Mouse (Mus musculus): ENCODE measurements at regions not wholly inside any gene's neighbourhood (a gene's known extent, or its start where the extent isn't known, plus 50 kb on each side); places are given as distances from the start of the nearest gene placed in this dataset.
"Not testable (repeated sequence)": the region's sequence is repeated elsewhere in the genome, so short reads cannot be mapped to it uniquely, and the experiment has no call there.

DNA sequence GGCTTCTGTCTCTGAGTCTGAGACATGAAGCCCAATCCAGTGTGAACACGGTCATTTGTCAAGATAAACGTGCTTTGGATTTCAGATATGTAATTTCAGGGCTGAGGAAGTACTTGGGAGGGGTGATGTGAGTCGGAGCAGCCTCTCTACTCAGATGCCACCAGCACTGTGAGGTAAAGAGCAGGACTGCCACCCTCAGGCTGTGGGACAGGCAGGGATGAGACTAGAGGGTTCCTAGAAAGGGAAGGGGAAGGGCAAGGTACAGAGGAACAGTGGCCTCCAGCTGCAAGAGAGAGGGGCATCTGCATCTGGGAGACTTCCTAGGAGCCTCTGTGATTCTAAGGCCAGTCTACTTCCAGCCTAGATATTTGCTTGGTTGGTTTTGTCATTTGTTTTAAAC, 78.7 kb upstream of the Csrp2 start:
- ATAC-seq (ENCODE audit: low read depth): no peak
- H3K4me2 ChIP-seq: no peak overlapping the region
- no peak overlapping the region for H3K9ac ChIP-seq
- H3K4me3 ChIP-seq: no peak overlapping the region
- no peaks in the 10 kb centered on the region for H3K9me3 ChIP-seq
- WGBS: 66% methylated on average over 3 of the region's 3 CpGs
- H3K27me3 ChIP-seq: no peaks in the 10 kb centered on the region
- H3K4me1 ChIP-seq (replicated peaks): peaks cover 2% of the 10 kb centered on the region; the same call in 1 of the 2 replicates
- no peaks in the 10 kb centered on the region for H3K36me3 ChIP-seq
- H3K27ac ChIP-seq (replicated peaks): no peak overlapping the region

- no peak overlapping the region for H3K27ac ChIP-seq (replicated peaks)
- no peaks in the 10 kb centered on the region; the same call in 1 of the 2 replicates for H3K4me1 ChIP-seq (replicated peaks)
- WGBS: 75% methylated on average over 3 of the region's 3 CpGs
- no peaks in the 10 kb centered on the region for H3K27me3 ChIP-seq
- no peaks in the 10 kb centered on the region for H3K36me3 ChIP-seq
- no peak for ATAC-seq (ENCODE audit: low read depth)
- no peak overlapping the region for H3K4me3 ChIP-seq
- H3K9me3 ChIP-seq: no peaks in the 10 kb centered on the region
- H3K9ac ChIP-seq: no peak overlapping the region
- H3K4me2 ChIP-seq: no peak overlapping the region
Measured at GRCm38 (mm10) chr10:110841670-110842069, 77.9 kb upstream of the Csrp2 start.

GRCm38 (mm10) chr10:110854663-110855163, 64.9 kb upstream of the Csrp2 start:
- H3K4me2 ChIP-seq; ATAC-seq (ENCODE audit: low read depth); H3K36me3 ChIP-seq; H3K9ac ChIP-seq; H3K27ac ChIP-seq (replicated peaks); H3K4me3 ChIP-seq; H3K27me3 ChIP-seq; H3K9me3 ChIP-seq: not testable (repeated sequence)
- 60% methylated on average over 3 of the region's 3 CpGs for WGBS
- peaks cover 17% of the 10 kb centered on the region for H3K4me1 ChIP-seq (replicated peaks)

DNA sequence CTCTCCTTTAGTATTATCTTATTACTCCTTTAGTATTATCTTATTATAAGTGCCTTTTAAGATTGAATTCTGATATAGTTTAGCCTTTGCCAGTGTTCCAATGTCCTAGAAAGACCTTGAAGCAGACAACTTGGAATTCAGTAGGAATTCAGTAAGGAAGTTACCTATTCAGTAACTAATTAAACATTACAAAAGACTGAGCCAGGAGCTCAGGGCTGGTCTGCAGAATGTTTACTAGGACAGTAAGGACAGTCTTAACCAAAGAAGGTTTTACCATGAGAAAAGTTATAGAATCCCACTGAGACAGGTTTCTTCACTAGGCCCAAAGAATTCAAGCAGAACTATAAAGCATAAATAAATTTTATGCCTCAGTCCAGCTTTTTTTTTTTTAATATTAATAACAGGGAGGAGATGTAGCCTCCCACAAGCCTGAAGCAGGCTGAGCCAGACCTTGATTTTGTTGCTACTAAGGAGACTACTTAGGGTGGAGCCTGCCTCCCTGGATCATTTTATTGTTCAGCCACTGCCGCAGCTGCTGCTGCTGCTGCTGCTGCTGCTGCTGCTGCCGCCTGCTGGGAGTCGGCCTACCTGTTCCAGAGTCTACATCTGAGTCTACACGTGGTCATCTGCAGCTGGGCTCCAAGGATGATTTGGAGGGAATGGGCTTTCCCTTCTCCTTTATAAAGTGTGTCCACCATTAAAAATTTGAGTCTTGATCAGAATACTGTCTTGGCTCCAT, 63.8 kb upstream of the Csrp2 start:
- WGBS: 20% methylated on average over 4 of the region's 4 CpGs

DNA sequence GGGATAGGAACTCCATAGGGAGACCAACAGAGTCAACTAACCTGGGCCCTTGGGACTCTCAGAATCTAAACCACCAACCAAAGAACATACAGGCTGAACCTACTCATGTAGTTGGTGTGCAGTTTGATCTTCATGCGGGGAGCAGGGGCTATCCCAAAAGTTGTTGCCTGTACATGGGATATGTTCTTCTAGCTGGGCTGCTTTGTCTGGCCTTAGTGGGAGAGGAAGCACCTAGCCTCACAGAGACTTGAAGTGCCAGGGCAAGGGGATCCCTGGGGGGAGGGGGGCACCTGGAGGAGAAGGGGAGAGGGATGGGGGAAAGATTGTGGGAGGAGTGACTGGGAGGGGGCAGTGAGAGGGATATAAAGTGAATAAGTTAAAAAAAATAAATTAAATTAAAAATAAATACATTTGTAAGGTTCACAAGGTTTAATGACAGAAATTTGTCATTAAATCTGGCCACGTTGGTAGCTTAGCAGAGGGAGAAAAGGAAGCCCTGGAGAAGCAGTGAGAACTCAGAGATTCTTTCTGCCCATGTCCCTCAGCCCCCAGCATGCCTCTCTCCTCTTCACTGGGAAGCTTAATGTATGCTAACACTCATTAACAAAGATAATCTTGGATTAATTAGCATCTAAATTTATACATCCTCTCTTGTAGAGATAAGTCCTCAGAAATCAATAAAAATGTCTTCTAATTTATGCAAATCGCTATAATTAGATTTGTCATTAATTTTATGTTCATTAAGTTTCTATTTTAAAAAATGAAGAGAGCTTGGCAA, 62.1 kb upstream of the Csrp2 start:
- Histone ChIP-seq H3K36me3 (no peaks in the 10 kb centered on the region), H3K9me3 (no peaks in the 10 kb centered on the region), H3K27me3 (no peaks in the 10 kb centered on the region), H3K27ac (replicated peaks) (peak overlapping the region; percentile 91), H3K4me1 (replicated peaks) (peaks cover 17% of the 10 kb centered on the region), H3K4me2 (no peak overlapping the region; the same call in 1 of the 2 replicates), H3K4me3 (no peak overlapping the region), H3K9ac (no peak overlapping the region)
- WGBS: 57% methylated on average over 3 of the region's 3 CpGs
- peak; percentile 85 for ATAC-seq (ENCODE audit: low read depth)

More for the DNA sequence above, 63.8 kb upstream of the Csrp2 start:
- H3K36me3 ChIP-seq; H3K27ac ChIP-seq (replicated peaks); H3K4me2 ChIP-seq; H3K9ac ChIP-seq; H3K27me3 ChIP-seq; ATAC-seq (ENCODE audit: low read depth); H3K4me3 ChIP-seq; H3K9me3 ChIP-seq: not testable (repeated sequence)
- peaks cover 17% of the 10 kb centered on the region for H3K4me1 ChIP-seq (replicated peaks)

GRCm38 (mm10) chr10:110858098-110858360, 61.6 kb upstream of the Csrp2 start:
- H3K27me3 ChIP-seq: no peaks in the 10 kb centered on the region
- H3K9me3 ChIP-seq: no peaks in the 10 kb centered on the region
- no peak overlapping the region for H3K9ac ChIP-seq
- ATAC-seq (ENCODE audit: low read depth): peak; percentile 91
- H3K36me3 ChIP-seq: no peaks in the 10 kb centered on the region
- no peak overlapping the region for H3K4me3 ChIP-seq
- peaks cover 17% of the 10 kb centered on the region for H3K4me1 ChIP-seq (replicated peaks)
- 49% methylated on average over 5 of the region's 5 CpGs for WGBS
- H3K27ac ChIP-seq (replicated peaks): peak overlapping the region; percentile 91
- H3K4me2 ChIP-seq: peak overlapping the region; percentile 9; the same call in 1 of the 2 replicates

- Histone ChIP-seq H3K9me3 (no peaks in the 10 kb centered on the region), H3K4me3 (no peak overlapping the region)
Measured at GRCm38 (mm10) chr10:110858407-110858920, 61.1 kb upstream of the Csrp2 start.

DNA sequence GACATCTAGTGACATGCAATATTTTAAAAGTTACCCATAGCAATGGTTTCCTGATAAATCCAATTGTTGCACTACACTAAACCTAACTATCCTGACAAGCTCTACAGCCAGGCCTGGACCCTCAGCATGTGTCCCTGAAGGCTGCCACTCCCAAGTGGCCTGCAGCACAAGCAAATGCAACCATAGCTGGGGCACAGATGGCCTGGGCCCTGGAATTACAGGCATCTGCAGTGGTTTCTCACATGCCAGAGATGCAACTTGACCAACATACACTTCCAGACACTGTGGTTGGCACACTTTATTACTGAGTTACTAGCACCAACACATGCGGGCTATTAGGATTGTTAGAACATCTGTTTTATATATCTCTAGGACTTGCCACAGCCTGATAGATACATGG, 60.3 kb upstream of the Csrp2 start:
- H3K9ac ChIP-seq: no peak overlapping the region
- H3K4me2 ChIP-seq: no peak overlapping the region
- no peaks in the 10 kb centered on the region for H3K9me3 ChIP-seq
- no peaks in the 10 kb centered on the region for H3K27me3 ChIP-seq
- no peak for ATAC-seq (ENCODE audit: low read depth)
- H3K27ac ChIP-seq (replicated peaks): peak overlapping the region; percentile 28; the same call in 1 of the 2 replicates
- 87% methylated on average over 1 of the region's 1 CpGs for WGBS
- no peak overlapping the region for H3K4me3 ChIP-seq
- no peaks in the 10 kb centered on the region for H3K36me3 ChIP-seq
- H3K4me1 ChIP-seq (replicated peaks): peaks cover 17% of the 10 kb centered on the region

More at GRCm38 (mm10) chr10:110858407-110858920, 61.1 kb upstream of the Csrp2 start:
- H3K4me2 ChIP-seq: peak overlapping the region; percentile 9; the same call in 1 of the 2 replicates
- H3K4me1 ChIP-seq (replicated peaks): peaks cover 17% of the 10 kb centered on the region
- no peaks in the 10 kb centered on the region for H3K36me3 ChIP-seq
- ATAC-seq (ENCODE audit: low read depth): peak; percentile 72
- no peaks in the 10 kb centered on the region for H3K27me3 ChIP-seq
- H3K27ac ChIP-seq (replicated peaks): peak overlapping the region; percentile 91
- H3K9ac ChIP-seq: no peak overlapping the region
- WGBS: 30% methylated on average over 4 of the region's 4 CpGs
